Mouse (Mus musculus) spleen, adult 2 months (tissue): ENCODE results near the gene Slc13a3.

Experiments
- CTCF ChIP-seq: fragments of 200-500 bp; IDR thresholded peaks from 2 replicates; pipeline ENCODE4 v1.5.1; 2011; ENCODE audit warnings: mild to moderate bottlenecking, inconsistent platforms; ENCODE audit not compliant: insufficient read depth, insufficient read length, insufficient replicate concordance; ENCODE audit errors: extremely low read depth
- POLR2A ChIP-seq: fragments of 200-500 bp; IDR thresholded peaks from 2 replicates; pipeline ENCODE4 v1.6.1; 2011; ENCODE audit warnings: low read depth, low read length, inconsistent platforms

DNA sequence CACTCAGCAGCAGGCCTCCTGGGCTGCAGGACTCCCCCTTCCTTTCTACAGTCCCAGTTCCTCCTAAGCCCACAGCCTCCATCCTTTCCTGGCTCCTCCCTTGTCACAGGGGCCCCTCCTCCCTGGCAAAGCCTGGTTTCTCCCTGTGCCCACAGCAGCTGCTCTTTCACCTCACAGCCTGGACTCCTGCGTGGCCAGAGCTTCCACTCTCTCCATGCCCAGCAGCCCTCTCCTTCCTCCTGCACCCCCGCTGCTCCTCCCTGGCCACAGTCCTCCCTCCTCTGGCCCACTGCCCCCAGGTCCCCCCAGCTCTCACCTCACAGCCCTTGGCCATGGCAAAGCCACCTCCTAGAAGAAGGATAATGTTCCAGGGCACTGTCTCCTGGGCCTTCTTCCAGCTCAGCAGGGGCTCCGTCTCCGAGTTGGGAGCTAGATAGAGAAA is 53.3 kb downstream of the Slc13a3 start:
- no peak for TF ChIP-seq POLR2A
- no peak for TF ChIP-seq CTCF
